Mouse (Mus musculus) forebrain, embryonic 13.5 days (tissue): ENCODE measurements around the gene Gpm6b. TPM values are rescaled to one million over a fixed set of nuclear protein-coding genes. Genes with fewer than 3 reads are reported as not detected.
A peak's percentile ranks its signal among the peaks of the same experiment; 100 is the strongest.

Source experiments
- ATAC-seq: fragments of 200-750 bp; cut with Nextera tagmentation; 2 replicates; pipeline ENCODE4 v1.8.0; 2017
- H3K27ac ChIP-seq: fragments of 300-500 bp; sonication (generic); 2 replicates; pipeline ENCODE4 v1.5.1; 2015; ENCODE audit warnings: inconsistent platforms, mild to moderate bottlenecking, moderate library complexity
- H3K27me3 ChIP-seq: fragments of 300-500 bp; sonication (generic); 2 replicates; pipeline ENCODE4 v1.6.1; 2015; ENCODE audit warnings: mild to moderate bottlenecking, inconsistent platforms
- H3K36me3 ChIP-seq: fragments of 300-500 bp; sonication (generic); 2 replicates; pipeline ENCODE4 v1.6.1; 2015; ENCODE audit warnings: mild to moderate bottlenecking, inconsistent platforms; ENCODE audit not compliant: poor library complexity, severe bottlenecking
- H3K4me1 ChIP-seq: fragments of 300-500 bp; sonication (generic); 2 replicates; pipeline ENCODE4 v1.6.1; 2015; ENCODE audit warnings: inconsistent platforms
- H3K4me2 ChIP-seq: fragments of 300-500 bp; sonication (generic); 2 replicates; pipeline ENCODE4 v1.6.1; 2015; ENCODE audit warnings: inconsistent platforms, mild to moderate bottlenecking, moderate library complexity
- H3K4me3 ChIP-seq: fragments of 300-500 bp; sonication (generic); 2 replicates; pipeline ENCODE4 v1.5.1; 2015; ENCODE audit warnings: mild to moderate bottlenecking, inconsistent platforms
- H3K9ac ChIP-seq: fragments of 300-500 bp; sonication (generic); 2 replicates; pipeline ENCODE4 v1.6.1; 2015; ENCODE audit warnings: mild to moderate bottlenecking, inconsistent platforms
- H3K9me3 ChIP-seq: fragments of 300-500 bp; sonication (generic); replicated peaks from 2 replicates; pipeline ENCODE4 v1.6.1; 2016; ENCODE audit warnings: inconsistent platforms
- WGBS: fragments of 180-500 bp; shearing (Covaris S2); methylation state at CpG from one replicate; pipeline ENCODE4 v1.1.7; 2015; 5-methylcytosine and 5-hydroxymethylcytosine counted together
- polyA plus RNA-seq: library from polyadenylated mRNA; unstranded; fragments of >200 nt; fragmentation: Nextera tagmentation; extraction: Ambion mirVana; gene quantifications from 2 replicates; pipeline ENCODE4 v1.2.1, GENCODE M21; 2015

Gpm6b gene
- polyA plus RNA-seq: 331 and 351 TPM in 2 replicates

DNA sequence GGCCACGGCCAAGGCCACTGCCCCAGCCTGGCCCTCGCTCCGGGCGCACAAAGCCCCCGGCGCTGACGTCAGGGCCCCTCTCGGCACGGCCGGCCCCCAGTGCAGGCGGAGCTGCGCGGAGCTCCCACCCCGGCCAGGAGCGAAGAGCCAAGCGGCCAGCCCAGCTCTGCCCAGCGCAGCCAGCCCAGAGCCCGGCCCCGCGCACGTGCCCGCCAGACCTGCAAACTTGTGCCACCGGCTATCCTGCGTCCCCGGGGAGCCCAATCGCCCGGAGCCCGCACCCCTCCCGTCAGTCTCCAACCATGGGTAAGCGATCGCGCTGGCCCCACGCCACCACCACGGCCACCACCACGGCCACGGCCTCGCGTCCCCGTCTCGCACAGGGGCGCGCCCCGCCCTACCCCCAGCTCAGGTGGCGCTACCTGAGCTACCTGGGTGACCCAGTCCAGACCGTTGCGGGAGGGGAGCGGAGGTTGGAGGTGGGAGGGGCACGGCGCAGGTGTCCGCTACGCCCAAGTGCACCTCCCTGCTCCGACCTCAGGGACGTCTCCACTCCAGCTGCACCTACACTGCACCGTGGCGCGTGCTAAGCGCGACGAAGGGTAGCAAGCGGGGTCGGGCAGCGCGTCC lies at the start of gene Gpm6b:
Gpm6b (plus strand) TSS at position 81 of the 630 bp plus-strand sequence.
- Histone ChIP-seq H3K9ac (peak within 1 kb of the TSS; percentile 74), H3K36me3 (no peaks in the 10 kb centered on the region), H3K27ac (peak within 1 kb of the TSS; percentile 19; the same call in 1 of the 2 replicates), H3K9me3 (no peaks in the 10 kb centered on the region), H3K4me1 (0 out of 2 replicates have a peak, but pooled peaks cover 4% of the 10 kb centered on the region), H3K4me3 (peak within 1 kb of the TSS; percentile 58), H3K27me3 (peaks cover 8% of the 10 kb centered on the region; the same call in 1 of the 2 replicates), H3K4me2 (peak within 1 kb of the TSS; percentile 78)
- WGBS: 27% methylated on average over 39 of the region's 63 CpGs
- peak; percentile 93 for ATAC-seq

DNA sequence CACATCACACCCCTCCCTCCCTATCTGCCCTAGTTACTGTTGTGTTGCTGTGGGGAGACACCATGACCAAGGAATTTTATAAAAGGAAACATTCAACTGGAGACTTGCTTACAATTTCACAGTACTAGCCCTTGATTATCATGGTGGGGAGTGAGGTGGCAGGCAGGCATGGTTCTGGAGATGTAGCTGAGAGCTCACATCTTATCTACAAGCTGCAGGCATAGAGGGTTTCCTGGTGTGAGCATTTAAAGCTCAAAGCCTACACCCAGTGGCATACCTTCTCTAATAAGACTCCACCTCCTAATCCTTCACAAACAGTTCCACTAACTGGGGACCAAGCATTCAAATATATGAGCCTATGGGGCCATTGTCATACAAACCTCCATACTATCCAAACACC lies 42.4 kb upstream of the Gpm6b start:
- H3K4me3 ChIP-seq: no peak overlapping the region
- H3K27ac ChIP-seq: no peak overlapping the region
- no peaks in the 10 kb centered on the region for H3K9me3 ChIP-seq
- ATAC-seq: no peak
- H3K36me3 ChIP-seq: no peaks in the 10 kb centered on the region
- no peak overlapping the region for H3K4me2 ChIP-seq
- H3K9ac ChIP-seq: no peak overlapping the region
- no peaks in the 10 kb centered on the region for H3K4me1 ChIP-seq
- H3K27me3 ChIP-seq: no peaks in the 10 kb centered on the region

DNA sequence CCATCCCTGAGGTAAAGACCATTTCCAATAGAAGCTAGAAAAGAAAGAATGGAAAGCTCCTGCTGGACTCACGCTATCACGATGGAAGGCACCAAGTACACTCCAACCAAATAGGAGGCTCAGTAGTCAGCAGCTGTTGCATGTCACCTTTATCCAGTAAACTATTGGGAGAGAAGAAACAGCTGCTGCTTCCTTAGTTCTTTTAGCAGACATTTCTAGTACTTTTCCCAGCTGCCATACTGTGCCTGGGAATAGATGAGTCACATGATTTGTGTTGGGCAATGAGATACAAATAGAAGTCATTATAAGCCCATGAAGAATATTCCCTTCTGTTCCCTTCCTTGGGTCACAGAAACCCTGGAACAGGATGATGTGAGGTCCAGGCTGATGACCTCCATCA lies 40.4 kb upstream of the Gpm6b start:
- Histone ChIP-seq H3K27ac (no peak overlapping the region), H3K4me2 (no peak overlapping the region), H3K4me1 (no peaks in the 10 kb centered on the region), H3K36me3 (no peaks in the 10 kb centered on the region), H3K9ac (no peak overlapping the region), H3K9me3 (no peaks in the 10 kb centered on the region), H3K27me3 (no peaks in the 10 kb centered on the region), H3K4me3 (no peak overlapping the region)
- no peak for ATAC-seq
- WGBS: 95% methylated on average over 2 of the region's 2 CpGs

DNA sequence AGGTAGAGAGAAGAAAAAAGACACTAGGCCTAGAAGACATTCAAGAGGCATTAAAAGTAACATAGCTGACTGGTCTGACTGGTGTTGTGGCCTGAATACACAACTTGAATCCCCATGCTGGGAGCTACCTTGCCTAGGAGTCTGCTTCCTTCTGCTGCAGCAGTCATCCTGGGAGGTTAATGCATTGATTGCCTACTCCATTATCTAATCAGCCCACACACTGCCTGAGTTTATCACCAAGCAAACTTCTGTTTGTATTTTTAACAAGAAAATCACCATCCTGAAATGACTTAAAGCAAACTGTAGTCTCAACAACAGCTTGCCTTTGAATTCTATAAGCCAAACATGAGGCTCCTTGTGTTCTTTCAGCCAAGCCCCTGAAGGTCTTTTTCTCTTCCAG lies 38.9 kb upstream of the Gpm6b start:
- H3K36me3 ChIP-seq: no peaks in the 10 kb centered on the region
- ATAC-seq: no peak

DNA sequence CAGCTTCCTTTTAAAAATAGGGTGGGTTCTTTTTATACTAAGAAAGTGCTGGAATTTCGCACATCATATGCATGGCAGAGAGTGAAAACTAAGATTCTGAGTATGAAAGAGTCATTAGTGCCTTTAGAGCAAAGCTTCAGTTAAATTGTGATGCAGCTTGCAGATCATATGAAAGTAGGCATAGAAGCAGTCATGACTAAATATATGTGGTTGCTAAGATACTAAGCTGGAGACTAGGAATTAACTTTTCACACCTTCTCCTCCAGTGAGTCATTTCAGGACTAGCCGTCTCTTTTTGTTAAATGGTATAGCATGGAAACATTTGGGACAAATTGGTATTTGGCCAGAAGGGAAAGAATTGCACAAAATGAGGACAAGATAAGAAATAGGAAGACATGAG lies 24.1 kb upstream of the Gpm6b start:
- no peak; the same call in 1 of the 2 replicates for ATAC-seq
- WGBS: 72% methylated on average over 2 of the region's 2 CpGs

More for the DNA sequence above, 38.9 kb upstream of the Gpm6b start:
- no peaks in the 10 kb centered on the region for H3K4me1 ChIP-seq
- H3K27me3 ChIP-seq: no peaks in the 10 kb centered on the region
- no peak overlapping the region for H3K4me2 ChIP-seq
- no peak overlapping the region for H3K27ac ChIP-seq
- no peak overlapping the region for H3K9ac ChIP-seq
- H3K9me3 ChIP-seq: no peaks in the 10 kb centered on the region
- no peak overlapping the region for H3K4me3 ChIP-seq

DNA sequence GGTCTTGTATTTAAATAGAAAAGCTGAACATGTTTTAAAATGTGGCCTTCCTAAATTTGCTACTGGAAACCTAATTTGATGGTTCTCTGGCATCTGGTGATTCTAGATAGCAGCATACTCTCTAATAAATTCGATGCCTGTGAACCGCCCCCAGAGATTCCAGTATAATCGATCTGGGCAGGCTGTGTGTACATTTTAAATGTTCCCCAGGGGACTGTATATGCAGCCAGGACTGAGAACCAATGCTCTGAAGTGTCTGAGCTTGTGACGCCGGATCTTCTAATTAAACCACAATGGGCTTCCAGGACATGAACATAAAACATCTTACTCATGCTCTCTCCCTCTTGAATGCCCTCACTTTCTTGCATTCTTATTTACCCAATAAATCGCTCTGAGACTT lies 22.5 kb upstream of the Gpm6b start:
- no peak for ATAC-seq
- 81% methylated on average over 6 of the region's 6 CpGs for WGBS
- Histone ChIP-seq H3K4me2 (no peak overlapping the region), H3K36me3 (no peaks in the 10 kb centered on the region), H3K27ac (no peak overlapping the region), H3K9ac (no peak overlapping the region), H3K4me1 (no peaks in the 10 kb centered on the region), H3K9me3 (no peaks in the 10 kb centered on the region), H3K4me3 (no peak overlapping the region), H3K27me3 (peaks cover 4% of the 10 kb centered on the region; the same call in 1 of the 2 replicates)

More for the DNA sequence above, 24.1 kb upstream of the Gpm6b start:
- Histone ChIP-seq H3K27me3 (0 out of 2 replicates have a peak, but pooled peaks cover 4% of the 10 kb centered on the region), H3K4me2 (no peak overlapping the region), H3K4me3 (no peak overlapping the region), H3K9me3 (no peaks in the 10 kb centered on the region), H3K27ac (no peak overlapping the region), H3K9ac (no peak overlapping the region), H3K4me1 (no peaks in the 10 kb centered on the region), H3K36me3 (no peaks in the 10 kb centered on the region)

DNA sequence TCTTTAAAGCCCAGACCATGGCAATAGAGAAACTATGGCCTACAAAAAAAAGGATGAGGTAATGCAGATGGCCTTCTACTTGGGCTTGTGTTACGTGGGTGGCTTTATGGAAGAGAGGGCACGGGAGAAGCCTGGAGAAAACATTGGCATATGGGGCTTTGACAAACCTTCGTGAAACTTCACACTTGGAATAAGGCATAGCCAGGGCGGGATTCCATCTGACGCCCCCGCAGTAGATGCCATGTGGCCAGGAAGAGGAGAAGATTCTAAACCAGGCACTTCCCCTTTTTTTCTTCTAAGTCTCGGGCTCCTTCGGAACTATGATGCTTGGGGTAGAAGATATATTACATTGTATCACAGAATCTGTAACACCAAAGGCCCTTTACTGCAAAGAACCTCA lies 22.0 kb upstream of the Gpm6b start:
- Histone ChIP-seq H3K9me3 (no peaks in the 10 kb centered on the region), H3K4me1 (no peaks in the 10 kb centered on the region), H3K9ac (no peak overlapping the region), H3K27me3 (peaks cover 4% of the 10 kb centered on the region; the same call in 1 of the 2 replicates), H3K4me3 (no peak overlapping the region), H3K27ac (no peak overlapping the region), H3K36me3 (no peaks in the 10 kb centered on the region), H3K4me2 (no peak overlapping the region)
- WGBS: 89% methylated on average over 8 of the region's 8 CpGs
- no peak for ATAC-seq

GRCm38 (mm10) chrX:166219331-166219730 lies 19.4 kb upstream of the Gpm6b start:
- WGBS: 70% methylated on average over 5 of the region's 5 CpGs
- no peak for ATAC-seq

DNA sequence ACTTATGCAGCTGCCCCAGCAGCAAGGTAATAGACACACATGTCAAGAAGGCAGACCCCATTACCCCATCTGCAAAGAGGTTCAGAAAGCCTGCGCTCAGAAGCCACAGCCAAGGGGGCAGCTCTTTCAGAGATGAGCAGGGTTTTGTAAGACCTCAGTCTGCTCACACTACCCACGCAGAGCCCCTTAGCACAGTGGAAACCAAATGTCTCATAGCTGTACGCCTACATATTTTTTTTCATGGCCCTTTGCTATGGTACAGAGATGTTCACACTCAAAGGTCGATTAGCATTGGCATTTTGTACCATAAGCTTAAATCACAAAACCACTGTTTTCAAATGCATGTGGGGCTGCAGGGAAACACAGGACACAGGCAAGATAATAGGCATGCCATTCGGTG lies 11.9 kb upstream of the Gpm6b start:
- no peak for ATAC-seq
- Histone ChIP-seq H3K4me1 (no peaks in the 10 kb centered on the region), H3K4me3 (no peak overlapping the region), H3K4me2 (no peak overlapping the region), H3K27me3 (no peaks in the 10 kb centered on the region; the same call in 1 of the 2 replicates), H3K27ac (no peak overlapping the region), H3K36me3 (no peaks in the 10 kb centered on the region), H3K9ac (no peak overlapping the region), H3K9me3 (no peaks in the 10 kb centered on the region)
- 64% methylated on average over 5 of the region's 5 CpGs for WGBS

More at GRCm38 (mm10) chrX:166219331-166219730, 19.4 kb upstream of the Gpm6b start:
- H3K4me3 ChIP-seq: no peak overlapping the region
- H3K4me1 ChIP-seq: no peaks in the 10 kb centered on the region
- H3K9me3 ChIP-seq: no peaks in the 10 kb centered on the region
- no peak overlapping the region for H3K4me2 ChIP-seq
- H3K27me3 ChIP-seq: peaks cover 4% of the 10 kb centered on the region; the same call in 1 of the 2 replicates
- H3K9ac ChIP-seq: no peak overlapping the region
- H3K27ac ChIP-seq: no peak overlapping the region
- H3K36me3 ChIP-seq: no peaks in the 10 kb centered on the region

DNA sequence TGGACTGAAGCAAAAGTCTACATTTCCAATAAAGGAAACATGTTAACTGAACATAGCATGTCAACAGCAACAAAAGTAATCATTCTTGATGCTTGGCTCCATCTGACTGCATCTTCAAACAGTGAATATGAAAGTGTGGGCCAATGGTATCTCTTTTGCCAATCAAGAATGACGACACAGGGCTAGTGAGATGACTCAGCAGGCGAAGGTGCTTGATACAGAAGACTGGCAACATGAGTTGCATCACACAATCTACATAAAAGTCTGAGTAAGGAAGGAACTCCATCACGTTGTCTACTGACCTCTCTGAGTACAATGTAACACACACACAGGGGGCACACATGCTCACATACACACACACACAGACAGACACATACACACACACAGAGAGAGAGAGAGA lies 9.0 kb upstream of the Gpm6b start:
- Histone ChIP-seq H3K4me3 (no peak overlapping the region), H3K27me3 (no peaks in the 10 kb centered on the region; the same call in 1 of the 2 replicates), H3K27ac (no peak overlapping the region), H3K36me3 (no peaks in the 10 kb centered on the region), H3K9me3 (no peaks in the 10 kb centered on the region), H3K4me2 (no peak overlapping the region), H3K4me1 (no peaks in the 10 kb centered on the region), H3K9ac (no peak overlapping the region)
- ATAC-seq: no peak
- 78% methylated on average over 3 of the region's 3 CpGs for WGBS

GRCm38 (mm10) chrX:166230515-166231267 lies 8.0 kb upstream of the Gpm6b start:
- no peak overlapping the region for H3K4me2 ChIP-seq
- H3K9me3 ChIP-seq: no peaks in the 10 kb centered on the region
- no peaks in the 10 kb centered on the region; the same call in 1 of the 2 replicates for H3K27me3 ChIP-seq
- no peaks in the 10 kb centered on the region for H3K36me3 ChIP-seq
- H3K4me3 ChIP-seq: no peak overlapping the region
- no peak for ATAC-seq
- no peak overlapping the region for H3K9ac ChIP-seq
- H3K4me1 ChIP-seq: no peaks in the 10 kb centered on the region
- WGBS: 88% methylated on average over 6 of the region's 6 CpGs
- no peak overlapping the region for H3K27ac ChIP-seq

GRCm38 (mm10) chrX:166236131-166236530 lies 2.6 kb upstream of the Gpm6b start:
- no peak overlapping the region for H3K9ac ChIP-seq
- peaks cover 5% of the 10 kb centered on the region; the same call in 1 of the 2 replicates for H3K27me3 ChIP-seq
- no peaks in the 10 kb centered on the region for H3K36me3 ChIP-seq
- no peak overlapping the region for H3K4me2 ChIP-seq
- H3K9me3 ChIP-seq: no peaks in the 10 kb centered on the region
- no peak overlapping the region for H3K27ac ChIP-seq
- H3K4me3 ChIP-seq: no peak overlapping the region
- ATAC-seq: no peak
- H3K4me1 ChIP-seq: no peaks in the 10 kb centered on the region
- WGBS: 66% methylated on average over 2 of the region's 2 CpGs
